Mouse (Mus musculus) kidney, adult 2 months (tissue): ENCODE measurements at regions not wholly inside any gene's neighbourhood (a gene's known extent, or its start where the extent isn't known, plus 50 kb on each side); places are given as distances from the start of the nearest gene placed in this dataset.
A peak's percentile ranks its signal among the peaks of the same experiment; 100 is the strongest.

Experiments
- DNase-seq: peaks from one replicate; pipeline ENCODE4 v3.0.0; 2021
- H3K27ac ChIP-seq: fragments of 200-500 bp; 2 replicates; pipeline ENCODE4 v1.5.1; 2012; ENCODE audit warnings: low read depth, low read length, control low read depth, inconsistent platforms; ENCODE audit not compliant: insufficient read depth
- H3K27me3 ChIP-seq: fragments of 200-500 bp; replicated peaks from 2 replicates; pipeline ENCODE4 v1.6.1; 2012; ENCODE audit warnings: mild to moderate bottlenecking, moderate library complexity, low read length, inconsistent platforms; ENCODE audit not compliant: control insufficient read depth, insufficient read depth
- H3K36me3 ChIP-seq: fragments of 200-500 bp; 2 replicates; pipeline ENCODE4 v1.6.1; 2012; ENCODE audit warnings: mild to moderate bottlenecking, moderate library complexity, low read length, inconsistent platforms; ENCODE audit not compliant: control insufficient read depth, insufficient read depth
- H3K4me1 ChIP-seq: fragments of 200-500 bp; 2 replicates; pipeline ENCODE4 v1.6.1; 2011; ENCODE audit warnings: low read length; ENCODE audit not compliant: control insufficient read depth, insufficient read depth
- H3K4me3 ChIP-seq: fragments of 200-500 bp; 2 replicates; pipeline ENCODE4 v1.5.1; 2011; ENCODE audit warnings: mild to moderate bottlenecking, low read depth, low read length, control low read depth; ENCODE audit not compliant: insufficient read depth
- CTCF ChIP-seq: fragments of 200-500 bp; conservative IDR thresholded peaks from 2 replicates; pipeline ENCODE4 v1.5.1; 2011; ENCODE audit warnings: low read depth, mild to moderate bottlenecking, control low read depth, low read length, moderate library complexity, mixed read lengths; ENCODE audit not compliant: insufficient read depth, insufficient read length
- POLR2A ChIP-seq: fragments of 200-500 bp; IDR thresholded peaks from one replicate; pipeline ENCODE4 v1.6.1; 2011; ENCODE audit warnings: low read depth, low read length, control low read depth
- WGBS: fragments of 180-500 bp; shearing (Covaris S2); methylation state at CpG from one replicate; pipeline ENCODE4 v1.1.7; 2018; 5-methylcytosine and 5-hydroxymethylcytosine counted together

DNA sequence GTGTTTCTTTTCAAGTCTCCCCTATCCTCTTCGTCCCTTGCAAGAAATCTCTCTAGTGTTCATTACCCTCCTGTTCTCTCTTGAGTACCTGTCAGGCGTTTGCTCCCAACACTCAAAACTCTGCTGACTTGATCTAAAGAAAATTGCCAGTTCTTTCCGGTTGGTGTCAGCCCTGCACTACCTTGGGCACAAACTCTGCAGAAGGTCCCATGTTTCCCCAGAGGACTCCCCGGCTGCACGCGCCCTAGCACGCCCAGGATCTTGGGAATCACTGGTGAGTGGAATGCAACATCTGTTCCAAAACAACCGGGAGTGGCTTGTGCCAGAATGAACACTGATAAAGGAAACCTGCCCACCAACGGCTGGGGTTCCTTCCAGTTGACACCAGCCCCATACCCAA is 66.3 kb upstream of the Rfpl4b start:
- 80% methylated on average over 9 of the region's 9 CpGs for WGBS
- no peak overlapping the region for H3K4me3 ChIP-seq
- H3K27ac ChIP-seq = no peak overlapping the region
- no peaks in the 10 kb centered on the region for H3K27me3 ChIP-seq
- H3K36me3 ChIP-seq = no peaks in the 10 kb centered on the region
- TF ChIP-seq CTCF = no peak
- no peaks in the 10 kb centered on the region for H3K4me1 ChIP-seq
- no peak for DNase-seq

GRCm38 (mm10) chr10:38894706-38895105 is 70.6 kb upstream of the Lama4 start:
- H3K27me3 ChIP-seq = no peaks in the 10 kb centered on the region
- H3K4me1 ChIP-seq = no peaks in the 10 kb centered on the region
- no peak overlapping the region for H3K27ac ChIP-seq
- TF ChIP-seq POLR2A (no peak), CTCF (no peak)
- no peak overlapping the region for H3K4me3 ChIP-seq
- no peaks in the 10 kb centered on the region for H3K36me3 ChIP-seq
- WGBS = 60% methylated on average over 1 of the region's 1 CpGs
- no peak for DNase-seq

- Histone ChIP-seq H3K36me3 (no peaks in the 10 kb centered on the region), H3K27me3 (no peaks in the 10 kb centered on the region), H3K27ac (no peak overlapping the region), H3K4me1 (no peaks in the 10 kb centered on the region), H3K4me3 (no peak overlapping the region)
- DNase-seq = no peak
- WGBS = 85% methylated on average over 3 of the region's 3 CpGs
- TF ChIP-seq POLR2A = no peak
- no peak for TF ChIP-seq CTCF
Measured at GRCm38 (mm10) chr10:38895656-38896055, 69.7 kb upstream of the Lama4 start.

DNA sequence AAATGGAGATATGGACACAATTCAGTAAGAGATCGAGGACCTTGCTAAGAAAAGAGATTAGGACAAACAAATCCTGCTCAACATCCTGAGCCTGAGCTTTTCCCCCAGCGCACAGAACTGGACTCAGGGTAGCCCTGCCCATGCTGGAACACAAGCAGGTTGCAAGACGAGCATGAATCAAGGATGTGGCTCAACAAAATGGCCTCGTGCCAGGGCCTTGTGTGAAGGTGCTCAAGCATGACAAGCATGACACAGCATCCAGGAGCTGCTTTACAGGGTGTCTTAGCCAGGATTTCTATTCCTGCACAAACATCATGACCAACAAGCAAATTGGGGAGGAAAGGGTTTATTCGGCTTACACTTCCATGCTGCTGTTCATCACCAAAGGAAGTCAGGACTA is 67.7 kb upstream of the Lama4 start:
- TF ChIP-seq CTCF (no peak), POLR2A (no peak)
- 54% methylated on average over 5 of the region's 5 CpGs for WGBS

DNA sequence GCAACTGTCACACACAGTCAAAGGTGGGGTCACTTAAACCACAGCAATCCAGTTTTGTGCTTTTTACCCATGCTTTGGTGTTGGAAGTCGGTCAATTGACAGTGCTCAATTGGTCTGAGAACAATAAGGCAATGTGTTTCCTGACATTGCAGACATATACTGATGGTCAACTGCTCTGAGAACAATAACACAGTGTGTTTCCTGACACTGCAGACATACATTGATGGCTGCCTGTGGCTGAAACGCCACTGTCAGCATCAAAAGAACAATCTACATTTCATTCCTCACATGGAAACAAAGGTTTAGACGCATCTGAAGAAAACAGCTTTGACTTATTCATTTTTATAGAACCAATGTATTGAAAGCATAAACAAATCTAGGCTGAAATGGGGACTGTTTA is 59.2 kb upstream of the Lama4 start:
- DNase-seq = no peak
- H3K27ac ChIP-seq = no peak overlapping the region
- no peaks in the 10 kb centered on the region for H3K36me3 ChIP-seq
- 68% methylated on average over 3 of the region's 3 CpGs for WGBS
- TF ChIP-seq CTCF (no peak), POLR2A (no peak)
- H3K4me3 ChIP-seq = no peak overlapping the region
- H3K27me3 ChIP-seq = no peaks in the 10 kb centered on the region; the same call in 1 of the 2 replicates
- no peaks in the 10 kb centered on the region for H3K4me1 ChIP-seq

More for the DNA sequence above, 67.7 kb upstream of the Lama4 start:
- Histone ChIP-seq H3K4me1 (no peaks in the 10 kb centered on the region), H3K4me3 (no peak overlapping the region), H3K27me3 (no peaks in the 10 kb centered on the region), H3K36me3 (no peaks in the 10 kb centered on the region), H3K27ac (no peak overlapping the region)
- peak; percentile 69 for DNase-seq

GRCm38 (mm10) chr10:38907835-38908234 is 57.5 kb upstream of the Lama4 start:
- DNase-seq = no peak
- no peaks in the 10 kb centered on the region for H3K4me1 ChIP-seq
- 69% methylated on average over 2 of the region's 2 CpGs for WGBS
- H3K27me3 ChIP-seq = no peaks in the 10 kb centered on the region; the same call in 1 of the 2 replicates
- no peaks in the 10 kb centered on the region for H3K36me3 ChIP-seq
- TF ChIP-seq POLR2A (no peak), CTCF (no peak)
- H3K4me3 ChIP-seq = no peak overlapping the region
- no peak overlapping the region for H3K27ac ChIP-seq

DNA sequence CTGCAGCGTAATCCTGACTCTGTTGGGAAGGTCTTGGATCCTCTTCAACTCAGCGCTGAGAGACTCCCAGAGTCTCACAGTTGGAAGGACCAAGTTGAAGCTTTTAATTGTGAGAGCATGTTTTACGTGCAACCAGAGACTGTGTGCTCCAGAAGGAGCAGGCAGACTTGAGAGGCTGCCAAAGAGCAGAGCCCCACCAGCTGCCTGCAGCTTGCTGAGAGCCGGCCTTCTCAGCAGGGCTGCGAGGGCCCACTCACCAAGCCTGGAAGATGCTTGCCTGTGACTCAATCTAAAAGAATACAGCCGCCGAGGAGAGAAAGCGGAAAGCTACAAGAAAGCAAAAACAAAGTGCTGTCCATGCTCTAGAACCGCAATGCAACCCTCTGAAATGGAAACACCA is 57.0 kb upstream of the Lama4 start:
- no peak overlapping the region for H3K27ac ChIP-seq
- H3K36me3 ChIP-seq = no peaks in the 10 kb centered on the region
- WGBS = 58% methylated on average over 9 of the region's 9 CpGs
- H3K4me3 ChIP-seq = no peak overlapping the region
- no peak for TF ChIP-seq POLR2A
- TF ChIP-seq CTCF = no peak
- DNase-seq = peak; percentile 52
- H3K4me1 ChIP-seq = no peaks in the 10 kb centered on the region
- no peaks in the 10 kb centered on the region; the same call in 1 of the 2 replicates for H3K27me3 ChIP-seq

GRCm38 (mm10) chr10:38909152-38909732 is 56.1 kb upstream of the Lama4 start:
- TF ChIP-seq CTCF = no peak
- no peak for TF ChIP-seq POLR2A
- no peak overlapping the region for H3K4me3 ChIP-seq
- H3K27ac ChIP-seq = no peak overlapping the region
- DNase-seq = no peak
- no peaks in the 10 kb centered on the region; the same call in 1 of the 2 replicates for H3K27me3 ChIP-seq
- no peaks in the 10 kb centered on the region for H3K4me1 ChIP-seq
- H3K36me3 ChIP-seq = no peaks in the 10 kb centered on the region
- WGBS = 89% methylated on average over 1 of the region's 1 CpGs
